14 mouse cellular contexts compared by ENCODE assay signal in the genomic region with DNA sequence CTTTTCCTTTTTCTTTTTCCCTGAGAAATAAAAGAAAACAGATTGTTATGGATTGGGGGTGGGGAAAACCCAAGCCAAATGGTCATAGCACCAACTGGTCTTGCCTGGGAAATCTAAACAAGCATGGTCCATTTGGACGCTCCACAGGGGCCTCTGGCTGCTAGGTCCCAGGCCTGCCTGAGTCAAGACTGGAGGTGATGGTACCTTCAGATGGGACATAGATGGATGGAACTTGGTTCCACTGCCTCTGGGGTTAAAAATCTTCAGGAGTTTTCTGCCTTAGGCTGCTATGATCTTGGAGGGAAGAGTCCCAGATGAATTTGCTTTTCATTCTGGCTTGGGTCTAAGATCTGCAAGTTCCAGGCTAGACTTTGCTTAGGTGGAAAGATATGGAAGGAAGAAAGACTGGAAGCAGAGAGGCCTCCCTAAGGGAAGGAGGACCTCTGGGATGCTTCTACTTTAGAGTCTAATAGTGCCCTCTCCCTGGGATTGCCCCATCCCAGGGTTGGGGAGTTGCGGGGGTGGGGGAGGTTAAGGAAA. TPM values are rescaled to one million over a fixed set of nuclear protein-coding genes. Genes with fewer than 3 reads are reported as not detected.
DNase-seq lines count a peak whose midpoint lies in the region; ATAC-seq lines count a peak whose summit lies in the region.
"Had no signal": no experiment of that assay in that cellular context is flagged by ENCODE, and none has a peak within 500 bp of the region (broad histone marks: within the 10 kb centered on the region; RNA-seq: fewer than 3 reads in every experiment).

No protein-coding gene starts in this region.

- H3K27ac ChIP-seq in intestine, embryonic 15.5 days = peak overlapping the region; percentile 68
- H3K27ac ChIP-seq: gastrocnemius, adult 2 months; limb, embryonic 15.5 days had no signal

- WGBS in intestine, embryonic 15.5 days = 36% methylated on average over 2 of the region's 2 CpGs

- ATAC-seq in intestine, embryonic 15.5 days = no peak

- no peak overlapping the region for H3K4me3 ChIP-seq in intestine, embryonic 15.5 days (replicated peaks)
- H3K4me3 ChIP-seq: gastrocnemius, adult 2 months; limb, embryonic 15.5 days had no signal

- H3K36me3 ChIP-seq in intestine, embryonic 15.5 days = 0 out of 2 replicates have a peak, but pooled peaks cover 3% of the 10 kb centered on the region
- H3K36me3 ChIP-seq: limb, embryonic 15.5 days had no signal

- peak overlapping the region; percentile 85 for H3K4me2 ChIP-seq in intestine, embryonic 15.5 days (replicated peaks)
- H3K4me2 ChIP-seq: limb, embryonic 15.5 days had no signal

- H3K27me3 ChIP-seq in intestine, embryonic 15.5 days (replicated peaks) = peaks cover 15% of the 10 kb centered on the region

- DNase-seq in embryo, embryonic 11 days = peak; percentile 53
- no peak for DNase-seq in embryo, embryonic 9.5 days (ENCODE audit: extremely low spot score)
- DNase-seq in adrenal gland, postnatal 36 days = peak; percentile 22 to 28
- DNase-seq in neural tube, embryonic 10.5 days (ENCODE audit: extremely low spot score, low spot score) = peak; percentile 53
- no peak for DNase-seq in MN1 (ENCODE audit: low spot score)
- DNase-seq in retina, postnatal 1 day = no peak
- DNase-seq in cerebellum, adult 11-12 months = no peak
- DNase-seq: cerebellum, postnatal 25 days; gastrocnemius, adult 2 months; heart, postnatal 36 days; layer of hippocampus, adult 9-11 months had no signal

- H3K9ac ChIP-seq in intestine, embryonic 15.5 days = peak overlapping the region; percentile 33
- H3K9ac ChIP-seq: limb, embryonic 15.5 days had no signal

- H3K4me1 ChIP-seq in intestine, embryonic 15.5 days (replicated peaks) = peaks cover 64% of the 10 kb centered on the region

- H3K9me3 ChIP-seq in intestine, embryonic 15.5 days = no peaks in the 10 kb centered on the region
- H3K9me3 ChIP-seq: limb, embryonic 15.5 days had no signal

RNA-seq across cellular contexts. Expression of a gene that starts 7.0 kb away (rescaled TPM):
- 10 to 100 TPM; 20.0 to 21.8 TPM for total RNA-seq in adrenal gland, postnatal 36 days (2021)
- polyA plus RNA-seq in intestine, embryonic 15.5 days (2015; fragmentation: Nextera tagmentation; extraction: Ambion mirVana) = 17.7 and 19.8 TPM in 2 replicates

RNA-seq across cellular contexts. Expression of a gene that starts 20.1 kb away (rescaled TPM):
- 10 to 100 TPM; 15.7 to 20.2 TPM for total RNA-seq in adrenal gland, postnatal 36 days (2021)
- 1.8 and 2.7 TPM in 2 replicates for polyA plus RNA-seq in intestine, embryonic 15.5 days (2015; fragmentation: Nextera tagmentation; extraction: Ambion mirVana)

RNA-seq across cellular contexts. Expression of a gene that starts 22.3 kb away (rescaled TPM):
- not detected for total RNA-seq in adrenal gland, postnatal 36 days (2021)
- polyA plus RNA-seq in intestine, embryonic 15.5 days (2015; fragmentation: Nextera tagmentation; extraction: Ambion mirVana) = 0.30 TPM in 1 of 2 replicates, not detected in the other
- total RNA-seq: gastrocnemius, adult 2 months; heart, postnatal 36 days had no signal
- polyA plus RNA-seq: limb, embryonic 15.5 days; spleen, adult 2 months had no signal

RNA-seq across cellular contexts. Expression of a gene that starts 25.2 kb away (rescaled TPM):
- 10 to 100 TPM; 15.6 to 20.9 TPM for total RNA-seq in adrenal gland, postnatal 36 days (2021)
- polyA plus RNA-seq in intestine, embryonic 15.5 days (2015; fragmentation: Nextera tagmentation; extraction: Ambion mirVana) = 2.8 and 3.2 TPM in 2 replicates

RNA-seq across cellular contexts. Expression of a gene that starts 40.1 kb away (rescaled TPM):
- total RNA-seq in adrenal gland, postnatal 36 days (2021) = 10 to 100 TPM; 16.1 to 27.0 TPM
- 27.2 and 31.3 TPM in 2 replicates for polyA plus RNA-seq in intestine, embryonic 15.5 days (2015; fragmentation: Nextera tagmentation; extraction: Ambion mirVana)

Comparison
In these comparisons a context has a peak if more than half of its experiments do, and no peak if none do; other contexts are left out.
1. DNase-seq: peak in embryo, embryonic 11 days (single experiment), adrenal gland, postnatal 36 days (2 of 2) and neural tube, embryonic 10.5 days (single experiment); none in embryo, embryonic 9.5 days (single experiment), MN1 (single experiment), retina, postnatal 1 day (single experiment) and cerebellum, adult 11-12 months (single experiment).